Mouse (Mus musculus) adrenal gland, adult (tissue): ENCODE results near the gene Cisd1.

Experiments
- DNase-seq, 2 experiments: peaks; one replicate each; pipeline ENCODE4 v3.0.0; 2022 to 2023; ENCODE audit warnings: low spot score in 1 of 2; ENCODE audit not compliant: inconsistent age in 2 of 2

Cisd1 gene

GRCm38 (mm10) chr10:71349290-71349689 is 4.5 kb upstream of the Cisd1 start:
- peak in 1 of 2 experiments; percentile 32 for DNase-seq

GRCm38 (mm10) chr10:71348637-71349280 is 4.0 kb upstream of the Cisd1 start:
- DNase-seq = peak in 1 of 2 experiments; percentile 28

GRCm38 (mm10) chr10:71347964-71348636 is 3.3 kb upstream of the Cisd1 start:
- peak in 1 of 2 experiments; percentile 84 for DNase-seq

- DNase-seq = peak; percentile 99 to 100
Observed at GRCm38 (mm10) chr10:71347509-71347949, 2.8 kb upstream of the Cisd1 start, which contains the start of gene Ipmk. Ipmk (plus strand) TSS chr10:71347763.

- DNase-seq = peak in 1 of 2 experiments; percentile 20
Observed at GRCm38 (mm10) chr10:71346722-71347508, 2.2 kb upstream of the Cisd1 start.

GRCm38 (mm10) chr10:71346106-71346505 is 1.4 kb upstream of the Cisd1 start:
- no peak for DNase-seq

GRCm38 (mm10) chr10:71343567-71344265 is 1.0 kb downstream of the Cisd1 start:
- DNase-seq = no peak

GRCm38 (mm10) chr10:71343130-71343529 is 1.6 kb downstream of the Cisd1 start:
- DNase-seq = peak in 1 of 2 experiments; percentile 50

- DNase-seq = peak in 1 of 2 experiments; percentile 42
Observed at GRCm38 (mm10) chr10:71342030-71342805, 2.5 kb downstream of the Cisd1 start.

- no peak for DNase-seq
Observed at GRCm38 (mm10) chr10:71341290-71341689, 3.5 kb downstream of the Cisd1 start.

GRCm38 (mm10) chr10:71340195-71340594 is 4.6 kb downstream of the Cisd1 start:
- no peak for DNase-seq

GRCm38 (mm10) chr10:71339463-71339862 is 5.3 kb downstream of the Cisd1 start:
- DNase-seq = no peak

GRCm38 (mm10) chr10:71338156-71338905 is 6.4 kb downstream of the Cisd1 start:
- DNase-seq = no peak

GRCm38 (mm10) chr10:71337733-71338132 is 7.0 kb downstream of the Cisd1 start:
- DNase-seq = no peak

- no peak for DNase-seq
Observed at GRCm38 (mm10) chr10:71332859-71333258, 11.9 kb downstream of the Cisd1 start.

GRCm38 (mm10) chr10:71332376-71332775 is 12.4 kb downstream of the Cisd1 start:
- DNase-seq = no peak

- DNase-seq = no peak
Observed at GRCm38 (mm10) chr10:71331908-71332307, 12.8 kb downstream of the Cisd1 start.

GRCm38 (mm10) chr10:71330070-71330469 is 14.7 kb downstream of the Cisd1 start:
- no peak for DNase-seq

GRCm38 (mm10) chr10:71329295-71329694 is 15.5 kb downstream of the Cisd1 start:
- DNase-seq = no peak
